Mouse (Mus musculus): ENCODE measurements at regions not wholly inside any gene's neighbourhood (a gene's known extent, or its start where the extent isn't known, plus 50 kb on each side); places are given as distances from the start of the nearest gene placed in this dataset.

DNA sequence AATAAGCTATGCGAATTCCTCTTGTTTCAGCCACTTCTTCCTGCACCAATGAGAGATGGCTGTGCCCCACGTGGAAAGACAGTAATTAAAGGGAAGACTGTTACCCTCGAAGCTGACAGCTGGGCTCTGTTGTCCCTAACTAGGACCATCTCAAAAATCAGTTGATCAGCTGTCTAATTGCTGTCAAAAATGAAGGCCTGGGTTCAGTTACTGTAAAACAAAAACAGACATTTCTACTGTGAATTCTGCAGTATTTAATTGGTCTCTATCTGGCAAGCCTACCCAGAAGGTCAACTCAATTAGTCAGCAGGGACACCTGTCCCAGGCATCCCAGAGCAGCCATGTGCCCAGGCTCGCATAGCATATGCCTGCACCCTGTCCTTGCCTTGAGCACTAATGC, 385.8 kb upstream of the Zdhhc25 start:
- DNase-seq (ENCODE audit: low read depth), result peak; percentile 71

GRCm38 (mm10) chr15:88229456-88229855, 370.6 kb upstream of the Zdhhc25 start:
- no peak for TF ChIP-seq CTCF (IDR thresholded peaks at IDR 0.05; ENCODE audit: borderline replicate concordance, extremely low read depth, insufficient read depth, insufficient read length)
- TF ChIP-seq POLR2A (IDR thresholded peaks at IDR 0.05; ENCODE audit: borderline replicate concordance, extremely low read depth, insufficient read depth, insufficient read length, poor library complexity, severe bottlenecking), result no peak
- no peak for DNase-seq (ENCODE audit: low read depth)

More for the DNA sequence above, 385.8 kb upstream of the Zdhhc25 start:
- TF ChIP-seq CTCF (IDR thresholded peaks at IDR 0.05; ENCODE audit: borderline replicate concordance, extremely low read depth, insufficient read depth, insufficient read length) (no peak), POLR2A (IDR thresholded peaks at IDR 0.05; ENCODE audit: borderline replicate concordance, extremely low read depth, insufficient read depth, insufficient read length, poor library complexity, severe bottlenecking) (no peak)

DNA sequence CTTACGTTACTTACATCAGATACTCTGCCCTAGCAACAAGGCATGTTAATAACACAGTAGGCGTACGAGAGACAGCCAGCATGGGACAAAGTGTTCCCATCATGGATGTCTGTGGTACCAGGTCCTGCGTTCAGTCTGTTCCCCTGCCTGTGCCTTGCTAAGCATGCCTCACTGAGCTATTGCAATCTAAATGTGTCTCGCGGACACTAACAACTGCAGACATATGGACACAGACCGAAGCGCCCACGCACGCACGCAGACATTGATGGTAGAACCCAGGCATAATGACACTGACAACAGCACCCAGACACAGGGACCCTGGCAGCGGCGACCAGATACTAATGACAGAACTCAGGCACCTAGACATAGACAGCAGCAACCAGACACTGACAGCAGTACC, 355.5 kb upstream of the Zdhhc25 start:
- no peak for TF ChIP-seq CTCF (IDR thresholded peaks at IDR 0.05; ENCODE audit: borderline replicate concordance, extremely low read depth, insufficient read depth, insufficient read length)
- no peak for TF ChIP-seq POLR2A (IDR thresholded peaks at IDR 0.05; ENCODE audit: borderline replicate concordance, extremely low read depth, insufficient read depth, insufficient read length, poor library complexity, severe bottlenecking)
- peak; percentile 40 for DNase-seq (ENCODE audit: low read depth)

DNA sequence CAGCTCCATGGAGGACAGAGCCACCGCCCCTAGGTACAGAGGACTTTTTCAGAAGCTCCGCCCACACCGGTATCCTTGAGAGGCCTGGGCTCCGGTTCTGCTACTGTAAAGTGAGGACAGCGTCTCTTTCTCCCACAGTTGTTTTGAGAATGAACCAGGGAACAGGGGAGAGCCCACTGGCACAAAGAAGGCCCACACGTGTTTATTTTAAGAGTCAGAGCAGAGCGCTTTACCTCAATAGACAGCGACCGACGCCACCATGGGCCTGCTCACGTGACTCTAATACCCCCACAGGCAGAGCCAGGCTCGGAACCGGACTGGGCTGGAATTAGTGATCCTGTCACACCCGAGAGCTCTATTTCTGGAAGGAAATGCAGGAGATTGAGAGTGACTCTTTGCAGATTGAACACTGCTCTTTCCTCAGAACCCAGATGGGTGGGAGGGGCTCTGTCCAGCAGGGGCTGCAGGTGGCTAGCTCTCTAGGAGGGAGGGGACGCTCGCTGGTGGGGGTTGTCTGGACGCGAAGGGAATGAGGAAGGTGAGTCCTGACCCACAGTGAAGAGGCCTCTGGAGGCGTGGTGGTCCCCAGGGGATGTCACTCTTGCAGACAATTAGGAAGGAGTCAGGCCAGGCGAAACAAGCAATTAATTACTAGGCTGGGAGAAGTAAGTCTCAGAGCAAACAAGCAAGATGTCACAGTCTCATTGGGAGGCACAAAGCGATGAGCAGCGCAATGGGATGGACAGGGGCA, 354.4 kb upstream of the Zdhhc25 start:
- TF ChIP-seq CTCF (IDR thresholded peaks at IDR 0.05; ENCODE audit: borderline replicate concordance, extremely low read depth, insufficient read depth, insufficient read length) (no peak), POLR2A (IDR thresholded peaks at IDR 0.05; ENCODE audit: borderline replicate concordance, extremely low read depth, insufficient read depth, insufficient read length, poor library complexity, severe bottlenecking) (no peak)
- peak; percentile 16 for DNase-seq (ENCODE audit: low read depth)

GRCm38 (mm10) chr15:88247974-88248625, 352.0 kb upstream of the Zdhhc25 start:
- DNase-seq (ENCODE audit: low read depth), result peak; percentile 94
- no peak for TF ChIP-seq POLR2A (IDR thresholded peaks at IDR 0.05; ENCODE audit: borderline replicate concordance, extremely low read depth, insufficient read depth, insufficient read length, poor library complexity, severe bottlenecking)
- peak; percentile 97 for TF ChIP-seq CTCF (IDR thresholded peaks at IDR 0.05; ENCODE audit: borderline replicate concordance, extremely low read depth, insufficient read depth, insufficient read length)

- DNase-seq (ENCODE audit: low read depth), result peak; percentile 70
- TF ChIP-seq CTCF (IDR thresholded peaks at IDR 0.05; ENCODE audit: borderline replicate concordance, extremely low read depth, insufficient read depth, insufficient read length), result no peak
- no peak for TF ChIP-seq POLR2A (IDR thresholded peaks at IDR 0.05; ENCODE audit: borderline replicate concordance, extremely low read depth, insufficient read depth, insufficient read length, poor library complexity, severe bottlenecking)
These were observed 312.1 kb upstream of the Zdhhc25 start for GRCm38 (mm10) chr15:88288051-88288450.

DNA sequence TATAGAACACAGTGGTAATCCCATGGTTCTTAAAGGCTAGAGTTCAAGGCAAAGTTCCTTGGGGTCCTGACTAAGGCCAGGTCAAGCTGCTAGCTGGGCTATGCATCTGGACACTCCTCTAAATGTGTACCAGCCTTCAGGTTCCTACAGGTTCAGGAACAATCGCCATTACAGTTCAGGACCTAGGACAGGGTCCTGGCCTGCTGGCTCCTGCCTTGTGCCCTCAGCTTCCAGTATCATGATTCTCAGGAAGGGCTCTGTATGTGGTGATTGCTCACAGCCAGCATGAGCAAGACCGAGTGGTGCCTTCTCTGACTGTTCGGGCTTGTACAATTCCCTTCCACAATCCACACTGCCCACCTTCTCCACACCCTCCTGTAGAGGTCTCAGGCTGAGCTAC, 311.4 kb upstream of the Zdhhc25 start:
- no peak for DNase-seq (ENCODE audit: low read depth)
- no peak for TF ChIP-seq CTCF (IDR thresholded peaks at IDR 0.05; ENCODE audit: borderline replicate concordance, extremely low read depth, insufficient read depth, insufficient read length)
- TF ChIP-seq POLR2A (IDR thresholded peaks at IDR 0.05; ENCODE audit: borderline replicate concordance, extremely low read depth, insufficient read depth, insufficient read length, poor library complexity, severe bottlenecking), result no peak

DNA sequence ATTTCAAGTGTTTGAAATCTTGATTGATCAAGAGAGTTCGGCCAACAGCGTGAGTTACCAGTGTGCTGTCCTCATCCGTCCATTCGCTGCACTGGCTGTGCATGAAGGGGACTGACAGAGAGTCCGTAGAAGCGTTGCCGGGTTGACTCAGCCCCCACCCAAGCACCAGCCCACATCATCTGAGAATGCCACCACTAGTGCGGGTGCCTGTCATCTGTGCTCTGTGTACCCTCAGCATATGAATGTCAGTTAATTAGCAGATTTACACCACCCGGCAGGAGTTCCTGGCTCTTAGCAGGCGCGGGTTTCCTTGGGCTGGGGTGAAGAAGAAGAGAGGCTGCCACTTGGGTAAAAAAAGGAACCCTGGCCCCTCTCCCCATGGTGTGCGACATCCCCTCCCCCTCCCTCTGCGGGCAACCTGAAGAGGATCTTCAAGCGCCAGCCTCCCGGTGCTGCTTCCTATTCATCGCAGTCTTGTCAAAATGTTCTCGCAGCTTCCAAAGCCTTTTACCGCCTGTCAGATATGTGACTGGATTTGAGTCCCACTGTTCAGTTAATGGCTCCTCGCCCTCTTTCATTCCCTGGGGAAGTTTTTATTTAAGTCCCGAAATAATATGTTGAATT, 309.2 kb upstream of the Zdhhc25 start:
- no peak for TF ChIP-seq POLR2A (IDR thresholded peaks at IDR 0.05; ENCODE audit: borderline replicate concordance, extremely low read depth, insufficient read depth, insufficient read length, poor library complexity, severe bottlenecking)
- no peak for TF ChIP-seq CTCF (IDR thresholded peaks at IDR 0.05; ENCODE audit: borderline replicate concordance, extremely low read depth, insufficient read depth, insufficient read length)
- DNase-seq (ENCODE audit: low read depth), result peak; percentile 92

DNA sequence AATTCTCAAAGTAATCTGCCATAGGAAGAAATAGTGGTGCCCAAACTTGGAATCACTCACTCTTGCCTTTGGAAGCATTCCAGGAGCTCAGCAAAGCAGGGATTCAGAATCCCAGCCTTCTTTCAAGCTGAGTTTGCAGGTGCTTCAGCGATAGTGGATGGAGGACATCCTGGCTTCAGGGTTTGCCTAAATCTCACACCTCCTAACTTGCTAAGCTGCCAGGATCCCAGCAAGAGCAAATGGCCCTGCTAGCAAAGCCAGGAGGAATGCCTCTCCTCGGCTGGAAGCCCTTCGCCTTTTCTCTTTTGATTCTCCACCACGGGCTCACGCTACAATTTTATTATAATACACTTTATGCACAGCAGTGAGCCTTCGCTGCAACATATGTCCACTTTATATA, 301.0 kb upstream of the Zdhhc25 start:
- no peak for DNase-seq (ENCODE audit: low read depth)
- TF ChIP-seq CTCF (IDR thresholded peaks at IDR 0.05; ENCODE audit: borderline replicate concordance, extremely low read depth, insufficient read depth, insufficient read length) (no peak), POLR2A (IDR thresholded peaks at IDR 0.05; ENCODE audit: borderline replicate concordance, extremely low read depth, insufficient read depth, insufficient read length, poor library complexity, severe bottlenecking) (no peak)

DNA sequence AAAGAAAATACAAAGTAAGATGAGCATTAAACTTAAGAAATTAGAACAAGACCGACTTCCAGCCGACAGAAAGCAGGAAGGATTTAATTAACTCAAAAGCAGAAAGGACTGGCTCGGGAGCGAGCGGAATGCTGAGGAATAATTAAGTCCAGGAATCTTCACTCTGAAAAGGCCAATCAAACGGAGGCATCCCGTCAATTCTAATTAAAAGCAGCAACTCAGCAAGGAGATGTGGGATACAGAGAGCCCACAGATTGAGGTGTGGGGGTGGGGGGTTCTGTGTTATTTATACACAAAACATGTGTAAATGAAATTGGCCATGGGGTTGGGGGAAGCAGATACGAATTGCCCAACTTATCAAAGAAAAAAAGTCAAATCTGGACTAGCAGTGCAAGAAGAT, 288.9 kb upstream of the Zdhhc25 start:
- peak; percentile 73 for DNase-seq (ENCODE audit: low read depth)
- TF ChIP-seq POLR2A (IDR thresholded peaks at IDR 0.05; ENCODE audit: borderline replicate concordance, extremely low read depth, insufficient read depth, insufficient read length, poor library complexity, severe bottlenecking), result no peak
- TF ChIP-seq CTCF (IDR thresholded peaks at IDR 0.05; ENCODE audit: borderline replicate concordance, extremely low read depth, insufficient read depth, insufficient read length), result no peak

GRCm38 (mm10) chr15:88314810-88315459, 285.2 kb upstream of the Zdhhc25 start:
- peak; percentile 96 for DNase-seq (ENCODE audit: low read depth)
- no peak for TF ChIP-seq POLR2A (IDR thresholded peaks at IDR 0.05; ENCODE audit: borderline replicate concordance, extremely low read depth, insufficient read depth, insufficient read length, poor library complexity, severe bottlenecking)
- no peak for TF ChIP-seq CTCF (IDR thresholded peaks at IDR 0.05; ENCODE audit: borderline replicate concordance, extremely low read depth, insufficient read depth, insufficient read length)

Data from brain, embryonic 14.5 days (tissue).